Mouse (Mus musculus) forebrain, embryonic 16.5 days (tissue): ENCODE results near the gene Gfod1. TPM values are rescaled to one million over a fixed set of nuclear protein-coding genes. Genes with fewer than 3 reads are reported as not detected.
A peak's percentile ranks its signal among the peaks of the same experiment; 100 is the strongest.

Experiments used
- ATAC-seq: fragments of 200-750 bp; cut with Nextera tagmentation; 2 replicates; pipeline ENCODE4 v1.8.0; 2017; ENCODE audit warnings: mild to moderate bottlenecking, moderate library complexity
- H3K27ac ChIP-seq: fragments of 300-500 bp; sonication (generic); 2 replicates; pipeline ENCODE4 v1.5.1; 2014; ENCODE audit warnings: low read length, control low read depth
- H3K27me3 ChIP-seq: fragments of 300-500 bp; sonication (generic); replicated peaks from 2 replicates; pipeline ENCODE4 v1.6.1; 2014; ENCODE audit warnings: low read length; ENCODE audit not compliant: control insufficient read depth, insufficient read depth
- H3K36me3 ChIP-seq: fragments of 300-500 bp; sonication (generic); 2 replicates; pipeline ENCODE4 v1.6.1; 2014; ENCODE audit not compliant: control insufficient read depth, insufficient read depth
- H3K4me1 ChIP-seq: fragments of 300-500 bp; sonication (generic); replicated peaks from 2 replicates; pipeline ENCODE4 v1.6.1; 2014; ENCODE audit warnings: low read length; ENCODE audit not compliant: control insufficient read depth, insufficient read depth
- H3K4me2 ChIP-seq: fragments of 300-500 bp; sonication (generic); 2 replicates; pipeline ENCODE4 v1.6.1; 2014; ENCODE audit warnings: mild to moderate bottlenecking, low read length, control low read depth
- H3K4me3 ChIP-seq: fragments of 300-500 bp; sonication (generic); replicated peaks from 2 replicates; pipeline ENCODE4 v1.5.1; 2014; ENCODE audit warnings: mild to moderate bottlenecking, low read length, control low read depth
- H3K9ac ChIP-seq: fragments of 300-500 bp; sonication (generic); replicated peaks from 2 replicates; pipeline ENCODE4 v1.6.1; 2014; ENCODE audit warnings: low read depth, low read length, control low read depth
- H3K9me3 ChIP-seq: fragments of 300-500 bp; sonication (generic); 2 replicates; pipeline ENCODE4 v1.6.1; 2016; ENCODE audit warnings: low read length; ENCODE audit not compliant: control insufficient read depth
- WGBS: fragments of 180-500 bp; shearing (Covaris S2); extraction: QIAGEN DNeasy Blood & Tissue Kit; methylation state at CpG from one replicate; pipeline ENCODE4 v1.1.7; 2014; 5-methylcytosine and 5-hydroxymethylcytosine counted together
- polyA plus RNA-seq: library from polyadenylated mRNA; unstranded; fragments of >200 nt; fragmentation: Nextera tagmentation; extraction: Ambion mirVana; gene quantifications from 2 replicates; pipeline ENCODE4 v1.2.1, GENCODE M21; 2015

The Gfod1 gene
- polyA plus RNA-seq, 1 experiment from 2014 or later, result 2.3 TPM

DNA sequence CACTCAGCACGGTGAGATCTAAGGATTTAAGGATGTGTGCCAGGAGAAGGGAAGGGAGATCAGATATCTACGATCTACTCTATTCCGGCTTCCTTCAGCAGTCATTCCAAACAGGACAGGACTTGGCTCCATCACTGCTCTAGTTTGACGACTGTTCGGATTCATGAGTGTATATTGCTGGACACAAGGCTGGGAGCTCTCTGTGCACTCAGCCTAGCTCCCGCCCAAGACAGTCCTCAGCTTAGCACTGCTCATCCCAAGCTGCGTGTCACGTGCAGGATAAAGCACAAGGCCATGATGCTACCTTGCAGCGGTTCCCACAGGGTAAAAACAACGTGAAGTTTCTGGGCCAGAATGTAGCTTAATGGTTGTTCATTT lies 33.8 kb downstream of the Gfod1 start:
- H3K4me3 ChIP-seq, result no peak overlapping the region
- H3K27ac ChIP-seq, result no peak overlapping the region
- WGBS, result 35% methylated on average over 10 of the region's 10 CpGs
- H3K27me3 ChIP-seq, result no peaks in the 10 kb centered on the region
- H3K9ac ChIP-seq, result no peak overlapping the region
- H3K36me3 ChIP-seq, result no peaks in the 10 kb centered on the region
- peaks cover 12% of the 10 kb centered on the region for H3K4me1 ChIP-seq
- no peak for ATAC-seq
- no peak overlapping the region for H3K4me2 ChIP-seq
- no peaks in the 10 kb centered on the region for H3K9me3 ChIP-seq

DNA sequence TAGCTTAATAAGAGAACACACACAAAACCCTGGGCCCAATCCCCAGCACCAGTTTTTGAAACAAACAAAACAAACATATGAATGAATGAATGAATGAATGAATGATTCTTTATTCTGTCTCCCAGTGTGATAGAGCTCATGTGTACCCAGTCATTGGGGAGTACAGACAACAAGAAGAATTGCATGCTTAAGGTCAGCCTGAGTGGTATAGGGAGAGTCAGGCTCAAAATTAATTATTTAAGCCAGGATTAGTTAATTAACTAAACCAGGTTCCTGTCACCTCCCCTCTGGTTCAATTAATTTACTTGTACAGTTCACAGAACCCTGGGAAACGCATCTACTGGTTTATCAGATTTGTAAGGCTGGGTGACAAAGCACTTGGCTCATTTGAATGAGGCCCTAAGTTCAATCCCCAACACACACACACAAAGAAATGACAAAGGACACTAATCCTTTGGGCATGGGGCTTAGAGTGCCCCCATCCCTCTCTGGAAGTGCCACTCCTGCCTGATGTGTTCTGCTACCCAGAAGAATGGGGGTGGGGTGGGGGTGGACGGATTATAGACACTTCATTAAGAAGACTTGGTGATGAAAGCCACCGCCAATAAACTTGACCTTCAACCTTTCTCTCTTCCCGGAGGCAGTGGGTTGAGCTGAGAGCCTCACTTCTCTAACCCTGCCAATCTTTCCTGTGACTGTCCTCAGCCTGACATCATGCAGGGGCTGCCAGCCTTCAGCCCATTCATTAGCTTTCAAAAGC lies 34.3 kb downstream of the Gfod1 start:
- Histone ChIP-seq H3K9me3 (no peaks in the 10 kb centered on the region), H3K27me3 (no peaks in the 10 kb centered on the region), H3K27ac (no peak overlapping the region), H3K4me1 (peaks cover 13% of the 10 kb centered on the region), H3K4me2 (no peak overlapping the region), H3K36me3 (no peaks in the 10 kb centered on the region), H3K9ac (no peak overlapping the region), H3K4me3 (no peak overlapping the region)
- WGBS, result 6% methylated on average over 4 of the region's 4 CpGs
- 0 out of 2 replicates have a peak, but pooled peaks have one; percentile 17 for ATAC-seq

DNA sequence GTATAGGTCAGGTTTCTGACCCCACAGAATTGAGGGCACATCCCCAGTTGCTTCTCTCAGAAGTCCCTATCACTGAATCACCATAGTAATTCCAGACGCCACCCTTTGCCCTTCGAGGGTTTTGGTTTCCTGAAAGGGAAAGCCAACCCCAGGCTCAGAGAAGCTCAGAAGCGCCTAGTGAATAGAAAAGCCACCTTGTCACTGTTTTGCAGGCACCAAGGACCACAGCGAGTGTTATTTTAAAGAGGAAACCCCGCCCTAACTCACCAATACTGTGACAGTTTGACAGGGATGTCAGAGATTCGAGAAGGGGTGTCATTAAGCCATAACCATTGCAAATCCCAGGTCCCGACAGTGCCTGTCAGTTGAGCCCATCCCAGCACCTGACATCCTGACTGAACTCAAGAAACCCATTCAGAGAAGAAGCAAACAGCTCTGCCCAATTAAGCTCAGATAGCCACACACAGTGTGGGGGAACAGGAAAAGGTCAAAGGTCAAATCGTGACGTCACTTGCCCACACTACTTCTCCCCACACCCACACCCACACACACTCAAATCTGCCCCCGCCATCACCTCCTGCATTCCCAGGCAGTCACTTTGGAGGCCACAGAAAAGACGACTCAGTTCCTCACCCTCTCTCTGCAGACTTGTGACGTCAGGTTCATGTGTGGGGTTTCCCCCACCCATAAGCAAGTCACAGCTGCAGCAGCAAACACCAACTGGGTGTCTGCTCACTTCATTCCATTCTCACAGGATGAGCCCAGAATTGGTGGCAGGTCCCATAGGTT lies 35.2 kb downstream of the Gfod1 start:
- Histone ChIP-seq H3K9me3 (no peaks in the 10 kb centered on the region), H3K4me2 (no peak overlapping the region), H3K4me3 (no peak overlapping the region), H3K36me3 (no peaks in the 10 kb centered on the region), H3K27me3 (no peaks in the 10 kb centered on the region), H3K9ac (no peak overlapping the region), H3K27ac (no peak overlapping the region; the same call in 1 of the 2 replicates), H3K4me1 (peaks cover 13% of the 10 kb centered on the region)
- 36% methylated on average over 12 of the region's 12 CpGs for WGBS
- ATAC-seq, result no peak

DNA sequence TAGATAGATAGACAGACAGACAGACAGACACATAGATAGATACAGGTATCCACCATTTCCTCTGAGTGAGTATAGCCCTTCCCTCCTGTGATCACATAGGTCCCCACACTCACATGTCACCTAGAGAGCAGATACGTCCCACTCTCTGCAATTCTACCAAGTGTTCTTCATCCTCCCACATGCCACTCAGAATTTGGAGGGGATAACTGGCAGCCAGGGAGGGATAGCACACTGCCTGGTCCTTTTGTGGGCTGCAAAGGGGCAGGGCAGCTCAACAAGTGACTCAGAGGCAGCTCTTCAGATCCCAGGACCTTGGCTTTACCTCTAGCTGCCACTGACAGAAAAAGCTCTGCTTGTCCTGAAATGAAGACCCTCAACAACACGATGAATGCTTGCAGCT lies 36.1 kb downstream of the Gfod1 start:
- no peak overlapping the region for H3K9ac ChIP-seq
- ATAC-seq, result no peak

DNA sequence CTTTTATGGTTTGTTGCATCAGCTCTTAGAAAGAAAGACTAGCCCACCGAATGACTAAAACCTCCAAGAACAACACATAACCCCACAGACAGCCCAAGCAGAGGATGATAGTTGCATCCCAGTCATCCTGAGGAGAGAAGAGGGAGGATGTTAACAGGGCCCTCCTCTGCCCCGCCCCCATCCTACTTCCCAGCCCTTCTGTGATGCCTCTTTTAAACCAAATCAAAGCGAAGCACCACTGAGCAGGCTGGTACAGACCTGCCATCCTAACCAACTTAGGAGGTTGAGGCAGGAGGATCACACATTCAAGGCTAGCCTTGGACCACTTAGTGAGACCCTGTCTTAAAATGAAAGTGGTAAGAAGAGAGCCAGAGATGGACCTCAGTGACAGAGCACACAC lies 36.8 kb downstream of the Gfod1 start:
- Histone ChIP-seq H3K9me3 (no peaks in the 10 kb centered on the region), H3K4me3 (no peak overlapping the region), H3K4me2 (no peak overlapping the region), H3K27ac (no peak overlapping the region), H3K4me1 (peaks cover 9% of the 10 kb centered on the region), H3K36me3 (no peaks in the 10 kb centered on the region), H3K9ac (no peak overlapping the region), H3K27me3 (no peaks in the 10 kb centered on the region)
- 89% methylated on average over 3 of the region's 3 CpGs for WGBS
- no peak for ATAC-seq

More for the DNA sequence above, 36.1 kb downstream of the Gfod1 start:
- Histone ChIP-seq H3K4me3 (no peak overlapping the region), H3K36me3 (no peaks in the 10 kb centered on the region), H3K27me3 (no peaks in the 10 kb centered on the region), H3K9me3 (no peaks in the 10 kb centered on the region), H3K4me2 (no peak overlapping the region), H3K27ac (no peak overlapping the region), H3K4me1 (peaks cover 13% of the 10 kb centered on the region)
- 87% methylated on average over 2 of the region's 2 CpGs for WGBS

DNA sequence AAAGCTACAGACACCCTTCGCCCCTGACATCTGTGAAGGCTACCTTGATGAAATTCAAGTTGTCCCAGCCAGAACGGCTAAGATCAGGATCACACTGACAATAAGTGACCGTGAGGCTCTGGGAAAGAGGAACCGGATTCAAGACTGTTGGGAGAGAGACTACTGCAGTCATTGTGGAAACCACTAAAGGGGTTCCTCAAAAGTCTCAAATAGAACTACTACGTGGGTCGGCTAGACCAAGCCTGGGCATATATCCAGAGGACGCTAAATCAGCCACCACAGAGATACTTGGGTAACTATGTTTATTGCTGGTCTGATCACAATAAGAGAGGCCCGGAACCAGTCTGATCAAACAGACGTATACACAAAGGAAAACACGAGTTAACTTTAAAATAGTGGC lies 37.6 kb downstream of the Gfod1 start:
- Histone ChIP-seq H3K4me1 (peaks cover 8% of the 10 kb centered on the region; the same call in 1 of the 2 replicates), H3K4me3 (no peak overlapping the region), H3K27ac (no peak overlapping the region), H3K4me2 (no peak overlapping the region), H3K9ac (no peak overlapping the region), H3K27me3 (no peaks in the 10 kb centered on the region), H3K36me3 (no peaks in the 10 kb centered on the region), H3K9me3 (no peaks in the 10 kb centered on the region)
- ATAC-seq, result no peak
- WGBS, result 93% methylated on average over 10 of the region's 10 CpGs

DNA sequence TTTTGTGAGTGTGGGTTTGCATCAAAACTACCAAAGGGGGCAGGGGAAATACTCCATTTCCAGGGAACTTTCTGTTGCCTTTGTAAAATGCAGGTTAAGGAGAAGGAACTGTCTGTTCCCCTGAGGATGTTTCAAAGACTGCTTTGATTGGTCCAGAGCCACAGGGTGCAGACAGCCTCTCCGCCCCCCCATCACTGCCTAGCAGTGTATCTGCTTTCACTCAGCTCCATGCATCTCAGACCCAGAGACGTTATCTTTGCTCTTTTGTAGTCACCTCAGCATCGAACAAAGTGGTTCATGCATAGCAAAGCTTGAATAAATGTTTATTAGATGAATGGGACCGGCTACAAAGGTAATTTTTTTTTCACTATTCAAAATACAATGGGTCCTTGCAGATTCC lies 38.9 kb downstream of the Gfod1 start:
- peak; percentile 57; the same call in 1 of the 2 replicates for ATAC-seq

DNA sequence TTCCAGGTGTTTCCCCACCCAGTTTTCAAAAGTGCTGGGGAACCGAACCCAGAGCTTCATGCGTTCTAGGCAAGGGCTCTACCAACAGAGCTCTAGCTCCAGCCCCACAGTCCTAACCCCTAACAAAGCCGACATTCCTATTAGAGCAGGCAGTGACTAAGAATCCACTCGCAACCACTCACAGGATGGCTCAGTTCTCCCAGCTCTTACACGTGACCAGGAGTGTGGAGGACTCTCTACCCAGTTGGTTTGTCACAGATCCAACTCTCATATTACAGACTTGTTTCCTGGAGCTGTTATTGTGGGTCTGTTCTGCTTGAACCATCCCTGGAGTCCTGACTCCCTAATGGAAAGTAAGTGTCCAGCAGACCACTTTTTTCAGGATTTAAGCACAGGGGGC lies 40.3 kb downstream of the Gfod1 start:
- no peak for ATAC-seq
- Histone ChIP-seq H3K27me3 (no peaks in the 10 kb centered on the region), H3K9ac (no peak overlapping the region), H3K9me3 (no peaks in the 10 kb centered on the region), H3K27ac (no peak overlapping the region), H3K36me3 (no peaks in the 10 kb centered on the region), H3K4me1 (peaks cover 3% of the 10 kb centered on the region; the same call in 1 of the 2 replicates), H3K4me2 (no peak overlapping the region), H3K4me3 (no peak overlapping the region)
- 89% methylated on average over 5 of the region's 5 CpGs for WGBS

More for the DNA sequence above, 38.9 kb downstream of the Gfod1 start:
- Histone ChIP-seq H3K27ac (no peak overlapping the region), H3K9ac (no peak overlapping the region), H3K36me3 (no peaks in the 10 kb centered on the region), H3K4me1 (peaks cover 8% of the 10 kb centered on the region; the same call in 1 of the 2 replicates), H3K27me3 (no peaks in the 10 kb centered on the region), H3K9me3 (no peaks in the 10 kb centered on the region), H3K4me2 (no peak overlapping the region), H3K4me3 (no peak overlapping the region)
- 20% methylated on average over 4 of the region's 4 CpGs for WGBS

DNA sequence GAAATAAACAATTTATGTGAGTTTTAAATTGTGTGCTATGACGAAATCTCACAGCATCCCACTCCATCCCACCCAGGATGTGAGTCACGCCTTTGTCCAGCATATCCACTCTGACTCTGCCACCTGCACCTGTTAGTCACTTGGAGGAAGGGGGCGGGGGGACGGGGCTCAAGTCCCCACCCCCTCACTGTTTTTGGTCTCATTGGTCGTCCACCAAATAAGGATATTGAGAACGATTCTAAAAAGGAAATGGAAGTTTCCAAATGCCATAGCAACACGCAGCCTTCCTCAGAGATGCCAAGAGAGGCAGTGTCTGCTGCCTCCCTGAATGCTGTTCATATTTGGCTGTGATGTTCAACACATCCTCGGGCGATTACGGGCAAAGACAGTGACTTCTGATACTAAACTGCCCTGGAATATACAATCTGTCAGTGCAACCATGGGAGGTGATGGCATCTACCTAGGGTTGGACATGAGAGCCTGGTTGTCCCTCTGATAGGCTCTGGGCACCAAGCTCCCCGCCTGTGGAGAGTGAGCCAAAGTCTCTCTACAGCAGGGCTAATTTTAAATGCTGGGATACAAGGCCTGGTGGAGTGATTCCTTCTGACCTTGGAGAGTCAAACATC lies 41.7 kb downstream of the Gfod1 start:
- 84% methylated on average over 11 of the region's 11 CpGs for WGBS

More for the DNA sequence above, 41.7 kb downstream of the Gfod1 start:
- H3K27me3 ChIP-seq, result no peaks in the 10 kb centered on the region
- no peak for ATAC-seq
- no peak overlapping the region for H3K27ac ChIP-seq
- no peak overlapping the region for H3K9ac ChIP-seq
- H3K4me1 ChIP-seq, result 0 out of 2 replicates have a peak, but pooled peaks cover 2% of the 10 kb centered on the region
- no peak overlapping the region for H3K4me2 ChIP-seq
- H3K4me3 ChIP-seq, result no peak overlapping the region
- H3K9me3 ChIP-seq, result no peaks in the 10 kb centered on the region
- no peaks in the 10 kb centered on the region for H3K36me3 ChIP-seq
